Mouse (Mus musculus) liver, embryonic 16.5 days (tissue): Measurements from ENCODE around the gene Afap1l2. TPM values are rescaled to one million over a fixed set of nuclear protein-coding genes. Genes with fewer than 3 reads are reported as not detected.

Source experiments
- ATAC-seq: fragments of 200-750 bp; cut with Nextera tagmentation; 2 replicates; pipeline ENCODE4 v1.8.0; 2017; ENCODE audit warnings: low read depth, mild to moderate bottlenecking, moderate number of reproducible peaks, moderate library complexity
- H3K27ac ChIP-seq: fragments of 300-500 bp; sonication (generic); 2 replicates; pipeline ENCODE4 v1.5.1; 2014; ENCODE audit warnings: mild to moderate bottlenecking, low read length
- H3K27me3 ChIP-seq: fragments of 300-500 bp; sonication (generic); 2 replicates; pipeline ENCODE4 v1.6.1; 2014; ENCODE audit warnings: low read depth, low read length, mixed read lengths; ENCODE audit not compliant: control insufficient read depth, insufficient read depth
- H3K36me3 ChIP-seq: fragments of 300-500 bp; sonication (generic); 2 replicates; pipeline ENCODE4 v1.6.1; 2014; ENCODE audit warnings: mild to moderate bottlenecking; ENCODE audit not compliant: control insufficient read depth, insufficient read depth
- H3K4me1 ChIP-seq: fragments of 300-500 bp; sonication (generic); 2 replicates; pipeline ENCODE4 v1.6.1; 2014; ENCODE audit warnings: low read depth, low read length, mixed read lengths; ENCODE audit not compliant: control insufficient read depth
- H3K4me2 ChIP-seq: fragments of 300-500 bp; sonication (generic); 2 replicates; pipeline ENCODE4 v1.6.1; 2014; ENCODE audit warnings: low read depth, low read length, mixed read lengths
- H3K4me3 ChIP-seq: fragments of 300-500 bp; sonication (generic); 2 replicates; pipeline ENCODE4 v1.5.1; 2014; ENCODE audit warnings: low read depth, mild to moderate bottlenecking, low read length
- H3K9ac ChIP-seq: fragments of 300-500 bp; sonication (generic); 2 replicates; pipeline ENCODE4 v1.6.1; 2014; ENCODE audit warnings: low read depth, low read length
- H3K9me3 ChIP-seq: fragments of 300-500 bp; sonication (generic); replicated peaks from 2 replicates; pipeline ENCODE4 v1.6.1; 2016; ENCODE audit warnings: low read length; ENCODE audit not compliant: control insufficient read depth
- WGBS: fragments of 180-500 bp; shearing (Covaris S2); extraction: QIAGEN DNeasy Blood & Tissue Kit; methylation state at CpG from one replicate; pipeline ENCODE4 v1.1.7; 2014; ENCODE audit not compliant: insufficient replicate concordance; 5-methylcytosine and 5-hydroxymethylcytosine counted together
- polyA plus RNA-seq: library from polyadenylated mRNA; unstranded; fragments of >200 nt; fragmentation: Nextera tagmentation; extraction: Ambion mirVana; gene quantifications from 2 replicates; pipeline ENCODE4 v1.2.1, GENCODE M21; 2015

Gene Afap1l2
- polyA plus RNA-seq, 1 experiment from 2014 or later = 1.4 TPM

DNA sequence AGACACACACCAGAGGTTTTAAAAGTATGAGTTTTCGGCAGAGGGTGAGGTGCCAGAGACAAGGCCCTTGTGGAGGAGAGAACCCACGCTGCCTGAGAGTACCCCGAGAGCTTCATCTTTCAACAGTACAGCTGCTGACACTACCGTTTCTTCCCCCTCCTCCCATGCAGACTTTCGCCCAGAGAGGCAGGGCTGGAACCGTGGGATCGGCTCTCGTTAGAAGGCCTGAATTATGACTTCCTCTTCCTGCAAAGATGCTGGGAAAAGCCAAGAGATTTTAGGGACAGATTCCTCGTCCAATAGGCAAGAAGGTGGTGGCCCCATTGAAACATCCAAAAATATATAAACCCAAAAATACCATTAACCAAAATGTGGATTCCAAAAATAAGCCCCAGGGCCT, 63.8 kb downstream of the Afap1l2 start:
- H3K4me3 ChIP-seq = no peak overlapping the region
- WGBS = 47% methylated on average over 9 of the region's 9 CpGs
- no peak for ATAC-seq
- H3K36me3 ChIP-seq = no peaks in the 10 kb centered on the region
- no peaks in the 10 kb centered on the region for H3K9me3 ChIP-seq
- no peak overlapping the region for H3K9ac ChIP-seq
- H3K4me2 ChIP-seq = no peak overlapping the region
- H3K4me1 ChIP-seq = no peaks in the 10 kb centered on the region
- no peak overlapping the region for H3K27ac ChIP-seq
- H3K27me3 ChIP-seq = no peaks in the 10 kb centered on the region

- 73% methylated on average over 7 of the region's 7 CpGs for WGBS
- H3K4me3 ChIP-seq = no peak overlapping the region
- H3K36me3 ChIP-seq = no peaks in the 10 kb centered on the region
- H3K9me3 ChIP-seq = no peaks in the 10 kb centered on the region
- H3K4me2 ChIP-seq = no peak overlapping the region
- H3K27me3 ChIP-seq = no peaks in the 10 kb centered on the region
- no peak overlapping the region for H3K9ac ChIP-seq
- no peaks in the 10 kb centered on the region for H3K4me1 ChIP-seq
- H3K27ac ChIP-seq = no peak overlapping the region
- ATAC-seq = no peak
Observed at GRCm38 (mm10) chr19:56942216-56942615, 65.8 kb downstream of the Afap1l2 start.

GRCm38 (mm10) chr19:56940507-56940906, 67.5 kb downstream of the Afap1l2 start:
- no peak overlapping the region for H3K4me3 ChIP-seq
- no peaks in the 10 kb centered on the region for H3K36me3 ChIP-seq
- H3K4me1 ChIP-seq = no peaks in the 10 kb centered on the region
- H3K27ac ChIP-seq = no peak overlapping the region
- WGBS = 63% methylated on average over 11 of the region's 11 CpGs
- ATAC-seq = no peak
- H3K4me2 ChIP-seq = no peak overlapping the region
- H3K27me3 ChIP-seq = no peaks in the 10 kb centered on the region
- H3K9ac ChIP-seq = no peak overlapping the region
- no peaks in the 10 kb centered on the region for H3K9me3 ChIP-seq

DNA sequence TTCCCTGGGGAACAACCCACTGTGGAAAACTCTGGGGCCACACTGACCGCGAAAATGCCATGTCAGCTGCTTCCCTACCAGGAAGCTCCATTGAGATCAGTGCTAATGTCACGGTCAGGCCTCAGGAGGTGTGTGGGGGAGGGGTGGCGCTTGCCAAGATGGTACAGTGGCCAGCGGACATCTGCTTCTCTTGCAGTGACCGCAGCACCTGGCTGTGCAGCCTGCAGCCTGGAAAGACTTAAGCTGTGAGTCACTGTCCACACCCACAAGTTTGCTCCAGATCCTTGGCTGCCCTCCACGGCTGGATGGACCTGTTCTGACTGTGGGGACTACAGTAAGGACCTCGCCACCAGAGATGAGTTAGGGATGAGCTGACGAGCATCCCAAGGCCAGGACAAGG, 68.2 kb downstream of the Afap1l2 start:
- WGBS = 58% methylated on average over 9 of the region's 9 CpGs
- no peak for ATAC-seq

DNA sequence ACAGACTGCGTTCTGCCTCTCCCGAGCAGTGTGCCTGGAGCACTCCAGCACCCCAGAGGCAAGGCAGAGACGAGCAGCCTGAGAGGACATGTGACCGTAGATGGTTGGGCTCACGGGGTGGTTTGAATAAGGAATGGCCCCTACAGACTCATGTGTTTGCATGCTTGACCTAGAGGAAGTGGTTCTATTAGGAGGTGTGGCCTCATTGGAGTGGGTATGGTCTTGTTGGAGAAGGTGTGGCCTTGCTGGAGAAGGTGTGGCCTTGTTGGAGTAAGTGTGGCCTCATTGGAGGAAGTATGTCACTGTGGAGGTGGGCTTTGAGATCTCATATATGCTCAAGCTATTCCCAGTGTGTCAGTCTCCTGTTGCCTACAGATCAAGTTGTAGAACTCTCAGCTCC, 70.1 kb downstream of the Afap1l2 start:
- ATAC-seq = no peak
- WGBS = 75% methylated on average over 5 of the region's 5 CpGs
- no peak overlapping the region for H3K4me2 ChIP-seq
- H3K4me1 ChIP-seq = no peaks in the 10 kb centered on the region
- no peak overlapping the region for H3K27ac ChIP-seq
- H3K4me3 ChIP-seq = no peak overlapping the region
- no peaks in the 10 kb centered on the region for H3K36me3 ChIP-seq
- H3K27me3 ChIP-seq = no peaks in the 10 kb centered on the region
- H3K9ac ChIP-seq = no peak overlapping the region
- no peaks in the 10 kb centered on the region for H3K9me3 ChIP-seq

More for the DNA sequence above, 68.2 kb downstream of the Afap1l2 start:
- Histone ChIP-seq H3K4me2 (no peak overlapping the region), H3K9me3 (no peaks in the 10 kb centered on the region), H3K4me1 (no peaks in the 10 kb centered on the region), H3K36me3 (no peaks in the 10 kb centered on the region), H3K27me3 (no peaks in the 10 kb centered on the region), H3K4me3 (no peak overlapping the region), H3K27ac (no peak overlapping the region), H3K9ac (no peak overlapping the region)

- H3K9me3 ChIP-seq = no peaks in the 10 kb centered on the region
- 80% methylated on average over 8 of the region's 8 CpGs for WGBS
- H3K27me3 ChIP-seq = no peaks in the 10 kb centered on the region
- no peak overlapping the region for H3K9ac ChIP-seq
- no peaks in the 10 kb centered on the region for H3K4me1 ChIP-seq
- H3K27ac ChIP-seq = no peak overlapping the region
- H3K4me3 ChIP-seq = no peak overlapping the region
- H3K4me2 ChIP-seq = no peak overlapping the region
- no peaks in the 10 kb centered on the region for H3K36me3 ChIP-seq
- ATAC-seq = no peak
Observed at GRCm38 (mm10) chr19:56936253-56936652, 71.8 kb downstream of the Afap1l2 start.

DNA sequence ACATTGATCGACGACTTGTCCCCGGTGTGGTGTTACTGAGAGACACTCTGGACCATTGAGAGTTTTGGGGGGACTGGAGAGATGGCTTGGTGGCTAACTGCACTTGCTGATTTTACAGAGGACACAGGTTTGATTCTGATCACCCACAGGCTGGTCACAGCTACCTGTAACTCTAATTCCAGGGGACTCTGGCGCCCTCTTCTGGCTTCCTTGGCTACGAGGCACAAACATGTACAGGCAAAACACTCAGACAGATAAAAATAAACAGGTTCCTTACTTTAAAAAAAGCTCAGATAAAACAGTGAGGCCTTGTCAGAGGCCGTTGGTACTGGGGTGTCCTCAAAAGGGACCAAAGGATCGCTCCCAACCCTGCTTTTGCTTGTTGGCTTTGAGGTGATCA, 72.3 kb downstream of the Afap1l2 start:
- H3K27me3 ChIP-seq = no peaks in the 10 kb centered on the region
- WGBS = 64% methylated on average over 7 of the region's 7 CpGs

DNA sequence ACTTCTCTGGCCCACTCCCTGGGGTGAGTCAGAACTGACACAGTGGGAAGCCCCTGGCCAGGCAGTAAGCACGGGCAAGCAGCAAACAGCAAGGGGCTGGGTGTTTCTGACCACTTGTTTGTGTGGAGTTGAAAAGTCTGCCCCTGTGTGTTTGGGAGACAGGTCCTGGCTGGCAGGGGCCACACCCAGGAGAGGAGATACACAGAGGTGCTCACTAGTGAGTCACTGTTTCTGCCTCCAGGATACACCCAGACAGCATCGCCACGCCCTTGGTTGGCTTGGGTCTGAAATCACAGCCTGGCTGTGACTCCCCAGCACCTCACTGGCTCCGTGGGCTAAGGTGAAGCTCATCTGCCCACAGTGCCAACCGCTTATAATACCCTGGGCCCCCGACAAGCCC, 72.9 kb downstream of the Afap1l2 start:
- no peak overlapping the region for H3K27ac ChIP-seq
- no peaks in the 10 kb centered on the region for H3K4me1 ChIP-seq
- no peaks in the 10 kb centered on the region for H3K36me3 ChIP-seq
- no peaks in the 10 kb centered on the region for H3K27me3 ChIP-seq
- no peak overlapping the region for H3K4me2 ChIP-seq
- H3K9me3 ChIP-seq = no peaks in the 10 kb centered on the region
- no peak overlapping the region for H3K4me3 ChIP-seq
- ATAC-seq = no peak
- 81% methylated on average over 6 of the region's 6 CpGs for WGBS
- no peak overlapping the region for H3K9ac ChIP-seq

More for the DNA sequence above, 72.3 kb downstream of the Afap1l2 start:
- H3K36me3 ChIP-seq = no peaks in the 10 kb centered on the region
- H3K4me1 ChIP-seq = no peaks in the 10 kb centered on the region
- no peak overlapping the region for H3K4me2 ChIP-seq
- H3K4me3 ChIP-seq = no peak overlapping the region
- no peaks in the 10 kb centered on the region for H3K9me3 ChIP-seq
- no peak overlapping the region for H3K9ac ChIP-seq
- ATAC-seq = no peak
- no peak overlapping the region for H3K27ac ChIP-seq

DNA sequence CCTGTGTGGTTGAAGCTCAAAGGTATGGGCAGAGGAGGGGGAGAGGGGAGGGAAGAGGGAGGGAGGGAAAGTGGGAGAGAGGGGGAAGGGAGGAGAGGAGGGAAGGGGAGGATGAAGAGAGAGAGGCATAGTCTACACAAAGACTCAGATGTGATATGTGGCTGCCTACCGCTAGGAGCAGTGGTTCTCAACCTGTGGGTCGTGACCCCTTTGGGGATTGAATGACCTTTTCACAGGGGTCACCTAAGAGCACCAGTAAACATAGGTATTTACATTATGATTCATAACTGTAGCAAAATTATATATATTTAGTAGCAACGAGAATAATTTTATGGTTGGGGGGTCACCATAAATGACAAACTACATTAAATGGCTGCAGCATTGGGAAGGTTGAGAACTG, 74.2 kb downstream of the Afap1l2 start:
- no peaks in the 10 kb centered on the region for H3K27me3 ChIP-seq
- H3K4me3 ChIP-seq = no peak overlapping the region
- H3K27ac ChIP-seq = no peak overlapping the region
- ATAC-seq = no peak
- 55% methylated on average over 3 of the region's 3 CpGs for WGBS
- H3K4me2 ChIP-seq = no peak overlapping the region
- H3K4me1 ChIP-seq = no peaks in the 10 kb centered on the region
- no peaks in the 10 kb centered on the region for H3K9me3 ChIP-seq
- H3K9ac ChIP-seq = no peak overlapping the region
- H3K36me3 ChIP-seq = no peaks in the 10 kb centered on the region

GRCm38 (mm10) chr19:56930029-56930428, 78.0 kb downstream of the Afap1l2 start:
- Histone ChIP-seq H3K27ac (no peak overlapping the region), H3K9me3 (no peaks in the 10 kb centered on the region), H3K9ac (no peak overlapping the region), H3K4me3 (no peak overlapping the region), H3K27me3 (no peaks in the 10 kb centered on the region), H3K36me3 (no peaks in the 10 kb centered on the region), H3K4me2 (no peak overlapping the region), H3K4me1 (no peaks in the 10 kb centered on the region)
- 57% methylated on average over 9 of the region's 9 CpGs for WGBS
- ATAC-seq = no peak
